Mouse (Mus musculus): ENCODE data around the gene Magi2.

- TF ChIP-seq CTCF (IDR thresholded peaks at IDR 0.05) (no peak), EP300 (IDR thresholded peaks at IDR 0.05) (no peak)
These were observed 1190.5 kb downstream of the Magi2 start for GRCm38 (mm10) chr5:20417348-20417747.

All from lung, postnatal 0 days (tissue).